Mouse (Mus musculus): Measurements from ENCODE around the gene Nkx2-1. TPM values are rescaled to one million over a fixed set of nuclear protein-coding genes. Genes with fewer than 3 reads are reported as not detected.

Nkx2-1 gene
- polyA plus RNA-seq, 1 experiment from 2014 or later: 1.6 TPM

- WGBS (ENCODE audit: insufficient replicate concordance): under 1% methylated on average over 61 of the region's 62 CpGs
- peaks cover 92% of the 10 kb centered on the region for H3K27me3 ChIP-seq (ENCODE audit: control insufficient read depth, insufficient read depth, low read length)
- H3K4me1 ChIP-seq (ENCODE audit: control insufficient read depth, insufficient read depth, low read length): peaks cover 11% of the 10 kb centered on the region; the same call in 1 of the 2 replicates
- peak overlapping the region; percentile 43 for H3K4me3 ChIP-seq (ENCODE audit: low read depth, low read length)
- H3K9ac ChIP-seq (ENCODE audit: low read depth, low read length): no peak overlapping the region
- H3K36me3 ChIP-seq (ENCODE audit: control insufficient read depth, insufficient read depth, low read length): no peaks in the 10 kb centered on the region
- no peak overlapping the region for H3K27ac ChIP-seq (ENCODE audit: low read depth, low read length)
- ATAC-seq (replicated peaks; ENCODE audit: insufficient number of reproducible peaks, low FRiP score, low TSS enrichment): 0 out of 2 replicates have a peak, but pooled peaks have one; percentile 11
- no peaks in the 10 kb centered on the region for H3K9me3 ChIP-seq (replicated peaks; ENCODE audit: control insufficient read depth, low read length)
- peak overlapping the region; percentile 66 for H3K4me2 ChIP-seq
Measured at GRCm38 (mm10) chr12:56534651-56535326, 1.9 kb downstream of the Nkx2-1 start.

- Histone ChIP-seq H3K9me3 (replicated peaks; ENCODE audit: control insufficient read depth, low read length) (no peaks in the 10 kb centered on the region), H3K36me3 (ENCODE audit: control insufficient read depth, insufficient read depth, low read length) (no peaks in the 10 kb centered on the region), H3K27me3 (ENCODE audit: control insufficient read depth, insufficient read depth, low read length) (peaks cover 92% of the 10 kb centered on the region), H3K4me1 (ENCODE audit: control insufficient read depth, insufficient read depth, low read length) (peaks cover 11% of the 10 kb centered on the region; the same call in 1 of the 2 replicates), H3K27ac (ENCODE audit: low read depth, low read length) (no peak overlapping the region), H3K4me3 (ENCODE audit: low read depth, low read length) (peak overlapping the region; percentile 43), H3K9ac (ENCODE audit: low read depth, low read length) (no peak overlapping the region), H3K4me2 (peak overlapping the region; percentile 66)
- under 1% methylated on average over 24 of the region's 24 CpGs for WGBS (ENCODE audit: insufficient replicate concordance)
- no peak for ATAC-seq (replicated peaks; ENCODE audit: insufficient number of reproducible peaks, low FRiP score, low TSS enrichment)
Measured at GRCm38 (mm10) chr12:56534311-56534650, 2.4 kb downstream of the Nkx2-1 start.

- no peaks in the 10 kb centered on the region for H3K36me3 ChIP-seq (ENCODE audit: control insufficient read depth, insufficient read depth, low read length)
- H3K27ac ChIP-seq (ENCODE audit: low read depth, low read length): no peak overlapping the region
- WGBS (ENCODE audit: insufficient replicate concordance): 2% methylated on average over 54 of the region's 54 CpGs
- ATAC-seq (replicated peaks; ENCODE audit: insufficient number of reproducible peaks, low FRiP score, low TSS enrichment): no peak; the same call in 1 of the 2 replicates
- peak overlapping the region; percentile 43 for H3K4me3 ChIP-seq (ENCODE audit: low read depth, low read length)
- no peaks in the 10 kb centered on the region for H3K9me3 ChIP-seq (replicated peaks; ENCODE audit: control insufficient read depth, low read length)
- H3K27me3 ChIP-seq (ENCODE audit: control insufficient read depth, insufficient read depth, low read length): peaks cover 90% of the 10 kb centered on the region
- H3K9ac ChIP-seq (ENCODE audit: low read depth, low read length): no peak overlapping the region
- peaks cover 11% of the 10 kb centered on the region; the same call in 1 of the 2 replicates for H3K4me1 ChIP-seq (ENCODE audit: control insufficient read depth, insufficient read depth, low read length)
- peak overlapping the region; percentile 52 for H3K4me2 ChIP-seq
Measured at GRCm38 (mm10) chr12:56533501-56534310, 3.0 kb downstream of the Nkx2-1 start.

DNA sequence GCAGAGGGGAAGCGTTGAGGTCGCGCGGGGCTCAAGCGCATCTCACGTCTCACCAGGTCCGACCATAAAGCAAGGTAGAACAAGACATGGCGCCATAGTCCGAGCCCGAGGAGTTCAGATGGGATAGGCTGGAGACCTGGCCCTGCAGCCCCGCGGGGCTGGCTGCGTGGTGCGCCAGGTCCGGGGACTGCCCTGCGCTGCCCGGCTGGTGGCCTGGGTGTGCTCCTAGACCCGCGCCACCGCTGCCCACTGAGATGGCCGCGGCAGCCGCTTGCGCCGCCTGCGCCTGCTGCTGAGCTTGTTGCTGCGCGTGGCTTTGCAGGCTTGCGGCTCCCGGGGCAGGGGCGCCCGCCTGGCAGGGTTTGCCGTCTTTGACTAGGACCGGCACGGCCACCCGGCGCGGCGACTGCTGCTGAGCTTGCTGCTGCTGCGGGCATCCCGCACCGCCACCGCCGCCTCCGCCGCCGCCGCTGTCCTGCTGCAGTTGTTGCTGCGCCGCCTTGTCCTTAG, 3.7 kb downstream of the Nkx2-1 start:
- WGBS (ENCODE audit: insufficient replicate concordance): under 1% methylated on average over 39 of the region's 50 CpGs
- Histone ChIP-seq H3K4me1 (ENCODE audit: control insufficient read depth, insufficient read depth, low read length) (peaks cover 11% of the 10 kb centered on the region; the same call in 1 of the 2 replicates), H3K9me3 (replicated peaks; ENCODE audit: control insufficient read depth, low read length) (no peaks in the 10 kb centered on the region), H3K27me3 (ENCODE audit: control insufficient read depth, insufficient read depth, low read length) (peaks cover 90% of the 10 kb centered on the region), H3K27ac (ENCODE audit: low read depth, low read length) (no peak overlapping the region), H3K4me3 (ENCODE audit: low read depth, low read length) (peak overlapping the region; percentile 37), H3K9ac (ENCODE audit: low read depth, low read length) (no peak overlapping the region), H3K36me3 (ENCODE audit: control insufficient read depth, insufficient read depth, low read length) (no peaks in the 10 kb centered on the region), H3K4me2 (peak overlapping the region; percentile 52)
- no peak; the same call in 1 of the 2 replicates for ATAC-seq (replicated peaks; ENCODE audit: insufficient number of reproducible peaks, low FRiP score, low TSS enrichment)

DNA sequence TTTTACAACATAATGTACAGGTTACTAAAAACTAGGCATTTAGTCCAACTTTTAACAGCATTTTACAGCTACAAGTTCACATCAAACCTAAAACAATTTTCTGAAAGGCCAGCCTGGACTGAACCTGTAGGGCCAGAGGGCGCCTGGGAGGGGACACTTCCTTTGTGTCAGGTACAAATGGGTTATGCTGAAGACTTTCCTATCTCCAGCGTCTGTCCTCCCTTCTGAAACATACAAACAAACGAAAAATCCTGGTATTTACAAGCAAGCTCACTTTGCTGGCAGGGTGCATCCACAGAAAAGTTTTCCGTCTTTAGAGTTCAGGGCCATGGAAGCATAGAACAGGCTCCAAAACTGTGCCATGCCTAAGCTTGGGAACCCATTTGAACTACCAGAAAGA, 4.6 kb downstream of the Nkx2-1 start:
- 4% methylated on average over 4 of the region's 4 CpGs for WGBS (ENCODE audit: insufficient replicate concordance)
- Histone ChIP-seq H3K9ac (ENCODE audit: low read depth, low read length) (no peak overlapping the region), H3K4me3 (ENCODE audit: low read depth, low read length) (no peak overlapping the region), H3K9me3 (replicated peaks; ENCODE audit: control insufficient read depth, low read length) (no peaks in the 10 kb centered on the region), H3K36me3 (ENCODE audit: control insufficient read depth, insufficient read depth, low read length) (no peaks in the 10 kb centered on the region), H3K27me3 (ENCODE audit: control insufficient read depth, insufficient read depth, low read length) (peaks cover 89% of the 10 kb centered on the region), H3K27ac (ENCODE audit: low read depth, low read length) (no peak overlapping the region), H3K4me2 (no peak overlapping the region), H3K4me1 (ENCODE audit: control insufficient read depth, insufficient read depth, low read length) (peaks cover 11% of the 10 kb centered on the region; the same call in 1 of the 2 replicates)
- no peak for ATAC-seq (replicated peaks; ENCODE audit: insufficient number of reproducible peaks, low FRiP score, low TSS enrichment)

DNA sequence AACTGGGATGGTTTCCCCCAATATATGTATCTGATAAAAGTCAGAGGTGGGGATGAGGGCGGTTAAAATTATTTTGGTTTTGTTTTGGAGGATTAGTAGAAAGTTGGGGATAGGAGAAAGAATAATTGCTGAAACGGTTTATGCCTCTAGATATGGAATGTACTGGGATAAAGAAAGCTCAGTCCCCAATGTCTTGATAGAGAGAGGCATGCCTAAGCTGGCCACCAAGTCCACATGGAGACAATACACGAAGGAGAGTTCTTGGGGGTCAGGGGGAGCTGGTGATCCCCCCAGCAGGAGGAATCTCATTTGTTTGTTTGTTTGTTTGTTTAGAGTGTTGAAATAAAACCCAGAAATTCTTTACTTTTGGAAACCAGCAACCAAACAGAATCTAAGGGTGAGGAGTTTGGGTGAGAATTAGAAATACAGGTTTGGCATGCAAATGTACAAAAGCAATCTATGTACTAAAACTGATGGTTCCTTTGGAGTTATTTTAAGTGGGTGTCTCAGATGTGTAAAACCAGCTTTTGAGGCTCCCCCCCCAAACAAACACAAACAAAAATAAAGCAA, 5.6 kb downstream of the Nkx2-1 start:
- 6% methylated on average over 3 of the region's 3 CpGs for WGBS (ENCODE audit: insufficient replicate concordance)
- Histone ChIP-seq H3K9me3 (replicated peaks; ENCODE audit: control insufficient read depth, low read length) (no peaks in the 10 kb centered on the region), H3K27ac (ENCODE audit: low read depth, low read length) (no peak overlapping the region), H3K36me3 (ENCODE audit: control insufficient read depth, insufficient read depth, low read length) (no peaks in the 10 kb centered on the region), H3K27me3 (ENCODE audit: control insufficient read depth, insufficient read depth, low read length) (peaks cover 89% of the 10 kb centered on the region), H3K4me2 (no peak overlapping the region), H3K9ac (ENCODE audit: low read depth, low read length) (no peak overlapping the region), H3K4me1 (ENCODE audit: control insufficient read depth, insufficient read depth, low read length) (peaks cover 5% of the 10 kb centered on the region; the same call in 1 of the 2 replicates), H3K4me3 (ENCODE audit: low read depth, low read length) (no peak overlapping the region)
- ATAC-seq (replicated peaks; ENCODE audit: insufficient number of reproducible peaks, low FRiP score, low TSS enrichment): no peak

GRCm38 (mm10) chr12:56529931-56530330, 6.8 kb downstream of the Nkx2-1 start:
- Histone ChIP-seq H3K4me2 (no peak overlapping the region), H3K4me3 (ENCODE audit: low read depth, low read length) (no peak overlapping the region), H3K36me3 (ENCODE audit: control insufficient read depth, insufficient read depth, low read length) (no peaks in the 10 kb centered on the region), H3K27ac (ENCODE audit: low read depth, low read length) (no peak overlapping the region), H3K27me3 (ENCODE audit: control insufficient read depth, insufficient read depth, low read length) (peaks cover 87% of the 10 kb centered on the region), H3K4me1 (ENCODE audit: control insufficient read depth, insufficient read depth, low read length) (peaks cover 5% of the 10 kb centered on the region; the same call in 1 of the 2 replicates), H3K9me3 (replicated peaks; ENCODE audit: control insufficient read depth, low read length) (no peaks in the 10 kb centered on the region), H3K9ac (ENCODE audit: low read depth, low read length) (no peak overlapping the region)
- ATAC-seq (replicated peaks; ENCODE audit: insufficient number of reproducible peaks, low FRiP score, low TSS enrichment): no peak
- WGBS (ENCODE audit: insufficient replicate concordance): 1% methylated on average over 3 of the region's 3 CpGs

- Histone ChIP-seq H3K9me3 (replicated peaks; ENCODE audit: control insufficient read depth, low read length) (no peaks in the 10 kb centered on the region), H3K36me3 (ENCODE audit: control insufficient read depth, insufficient read depth, low read length) (no peaks in the 10 kb centered on the region), H3K4me2 (no peak overlapping the region), H3K9ac (ENCODE audit: low read depth, low read length) (no peak overlapping the region), H3K4me1 (ENCODE audit: control insufficient read depth, insufficient read depth, low read length) (0 out of 2 replicates have a peak, but pooled peaks cover 2% of the 10 kb centered on the region), H3K27ac (ENCODE audit: low read depth, low read length) (no peak overlapping the region), H3K27me3 (ENCODE audit: control insufficient read depth, insufficient read depth, low read length) (peaks cover 87% of the 10 kb centered on the region), H3K4me3 (ENCODE audit: low read depth, low read length) (no peak overlapping the region)
- no peak for ATAC-seq (replicated peaks; ENCODE audit: insufficient number of reproducible peaks, low FRiP score, low TSS enrichment)
- 1% methylated on average over 35 of the region's 36 CpGs for WGBS (ENCODE audit: insufficient replicate concordance)
Measured at GRCm38 (mm10) chr12:56528881-56529681, 7.6 kb downstream of the Nkx2-1 start.

Measured in heart, embryonic 11.5 days (tissue).